Mouse (Mus musculus) neural tube, embryonic 12.5 days (tissue): Measurements from ENCODE around the gene Rhbdd3. TPM values are rescaled to one million over a fixed set of nuclear protein-coding genes. Genes with fewer than 3 reads are reported as not detected.

ENCODE experiments used
- ATAC-seq: fragments of 200-750 bp; cut with Nextera tagmentation; 2 replicates; pipeline ENCODE4 v1.8.0; 2017; ENCODE audit warnings: low read depth, mild to moderate bottlenecking, moderate TSS enrichment, moderate library complexity; ENCODE audit not compliant: low FRiP score
- H3K27ac ChIP-seq: fragments of 300-500 bp; sonication (generic); 2 replicates; pipeline ENCODE4 v1.5.1; 2016
- H3K27me3 ChIP-seq: fragments of 300-500 bp; sonication (generic); replicated peaks from 2 replicates; pipeline ENCODE4 v1.6.1; 2016; ENCODE audit warnings: mild to moderate bottlenecking
- H3K36me3 ChIP-seq: fragments of 300-500 bp; sonication (generic); 2 replicates; pipeline ENCODE4 v1.6.1; 2016; ENCODE audit warnings: mild to moderate bottlenecking
- H3K4me1 ChIP-seq: fragments of 300-500 bp; sonication (generic); 2 replicates; pipeline ENCODE4 v1.6.1; 2016
- H3K4me2 ChIP-seq: fragments of 300-500 bp; sonication (generic); replicated peaks from 2 replicates; pipeline ENCODE4 v1.6.1; 2016; ENCODE audit warnings: mild to moderate bottlenecking
- H3K4me3 ChIP-seq: fragments of 300-500 bp; sonication (generic); 2 replicates; pipeline ENCODE4 v1.5.1; 2016
- H3K9ac ChIP-seq: fragments of 300-500 bp; sonication (generic); 2 replicates; pipeline ENCODE4 v1.6.1; 2016; ENCODE audit warnings: mild to moderate bottlenecking
- H3K9me3 ChIP-seq: fragments of 300-500 bp; sonication (generic); 2 replicates; pipeline ENCODE4 v1.6.1; 2016; ENCODE audit warnings: mild to moderate bottlenecking
- whole genome bisulfite sequencing: fragments of 180-500 bp; shearing (Covaris S2); methylation state at CpG from one replicate; pipeline ENCODE4 v1.1.7; 2016; 5-methylcytosine and 5-hydroxymethylcytosine counted together
- polyA plus RNA-seq: library from polyadenylated mRNA; unstranded; fragments of >200 nt; fragmentation: Nextera tagmentation; extraction: Ambion mirVana; gene quantifications from 2 replicates; pipeline ENCODE4 v1.2.1, GENCODE M21; 2016

Rhbdd3 gene
- polyA plus RNA-seq = 26.7 and 26.9 TPM in 2 replicates

- peak within 1 kb of the TSS; percentile 93 for H3K27ac ChIP-seq
- peaks cover 2% of the 10 kb centered on the region; the same call in 1 of the 2 replicates for H3K36me3 ChIP-seq
- H3K9me3 ChIP-seq = no peaks in the 10 kb centered on the region
- peak within 1 kb of the TSS; percentile 99 for H3K4me3 ChIP-seq
- peak within 1 kb of the TSS; percentile 99 for H3K9ac ChIP-seq
- H3K4me1 ChIP-seq = peaks cover 27% of the 10 kb centered on the region
- no peaks in the 10 kb centered on the region for H3K27me3 ChIP-seq
- ATAC-seq = peak; percentile 90
- WGBS = under 1% methylated on average over 92 of the region's 92 CpGs
- peak within 1 kb of the TSS; percentile 92 for H3K4me2 ChIP-seq
Observed at GRCm38 (mm10) chr11:5098736-5099542, at the start of gene Rhbdd3, which contains the start of gene Ewsr1. TSS of gene Rhbdd3 (plus strand) at chr11:5098926. TSS of gene Ewsr1 (minus strand) at chr11:5099266.

GRCm38 (mm10) chr11:5051629-5052028 lies 47.1 kb upstream of the Rhbdd3 start:
- no peak for ATAC-seq
- H3K9me3 ChIP-seq = no peaks in the 10 kb centered on the region
- no peak overlapping the region for H3K27ac ChIP-seq
- H3K36me3 ChIP-seq = no peaks in the 10 kb centered on the region
- H3K4me2 ChIP-seq = no peak overlapping the region
- H3K4me3 ChIP-seq = no peak overlapping the region
- no peaks in the 10 kb centered on the region; the same call in 1 of the 2 replicates for H3K4me1 ChIP-seq
- H3K9ac ChIP-seq = no peak overlapping the region
- 85% methylated on average over 10 of the region's 10 CpGs for WGBS
- peaks cover 19% of the 10 kb centered on the region for H3K27me3 ChIP-seq

- no peaks in the 10 kb centered on the region for H3K9me3 ChIP-seq
- no peak overlapping the region for H3K27ac ChIP-seq
- 81% methylated on average over 10 of the region's 10 CpGs for WGBS
- no peaks in the 10 kb centered on the region for H3K36me3 ChIP-seq
- peaks cover 26% of the 10 kb centered on the region for H3K27me3 ChIP-seq
- no peak overlapping the region for H3K4me2 ChIP-seq
- no peaks in the 10 kb centered on the region; the same call in 1 of the 2 replicates for H3K4me1 ChIP-seq
- no peak overlapping the region for H3K4me3 ChIP-seq
- H3K9ac ChIP-seq = no peak overlapping the region
- ATAC-seq = no peak
Observed at GRCm38 (mm10) chr11:5052200-5052854, 46.4 kb upstream of the Rhbdd3 start.

- no peak for ATAC-seq
- Histone ChIP-seq H3K4me3 (no peak overlapping the region), H3K4me1 (peaks cover 10% of the 10 kb centered on the region), H3K27ac (no peak overlapping the region), H3K9ac (no peak overlapping the region), H3K9me3 (no peaks in the 10 kb centered on the region), H3K4me2 (no peak overlapping the region), H3K27me3 (peaks cover 44% of the 10 kb centered on the region), H3K36me3 (no peaks in the 10 kb centered on the region)
- WGBS = 91% methylated on average over 14 of the region's 14 CpGs
Observed at GRCm38 (mm10) chr11:5054151-5054550, 44.6 kb upstream of the Rhbdd3 start.

- Histone ChIP-seq H3K9me3 (no peaks in the 10 kb centered on the region), H3K4me1 (peaks cover 13% of the 10 kb centered on the region), H3K4me2 (no peak overlapping the region), H3K27me3 (peaks cover 52% of the 10 kb centered on the region), H3K4me3 (no peak overlapping the region), H3K27ac (no peak overlapping the region), H3K36me3 (no peaks in the 10 kb centered on the region), H3K9ac (no peak overlapping the region)
- no peak for ATAC-seq
- WGBS = 55% methylated on average over 6 of the region's 6 CpGs
Observed at GRCm38 (mm10) chr11:5054874-5055273, 43.9 kb upstream of the Rhbdd3 start.

GRCm38 (mm10) chr11:5055945-5056938 lies 42.5 kb upstream of the Rhbdd3 start:
- peaks cover 19% of the 10 kb centered on the region for H3K4me1 ChIP-seq
- WGBS = 27% methylated on average over 23 of the region's 23 CpGs
- H3K4me2 ChIP-seq = no peak overlapping the region; the same call in 1 of the 2 replicates
- no peak overlapping the region for H3K4me3 ChIP-seq
- H3K36me3 ChIP-seq = no peaks in the 10 kb centered on the region
- peaks cover 65% of the 10 kb centered on the region for H3K27me3 ChIP-seq
- no peak overlapping the region for H3K27ac ChIP-seq
- no peak for ATAC-seq
- no peak overlapping the region for H3K9ac ChIP-seq
- no peaks in the 10 kb centered on the region for H3K9me3 ChIP-seq

GRCm38 (mm10) chr11:5057064-5057463 lies 41.7 kb upstream of the Rhbdd3 start:
- H3K27ac ChIP-seq = no peak overlapping the region
- H3K4me2 ChIP-seq = no peak overlapping the region
- peaks cover 27% of the 10 kb centered on the region for H3K4me1 ChIP-seq
- H3K36me3 ChIP-seq = no peaks in the 10 kb centered on the region
- H3K9ac ChIP-seq = no peak overlapping the region
- no peak for ATAC-seq
- H3K4me3 ChIP-seq = no peak overlapping the region
- no peaks in the 10 kb centered on the region for H3K9me3 ChIP-seq
- WGBS = 57% methylated on average over 8 of the region's 8 CpGs
- peaks cover 74% of the 10 kb centered on the region for H3K27me3 ChIP-seq

- Histone ChIP-seq H3K27ac (no peak overlapping the region), H3K27me3 (peaks cover 78% of the 10 kb centered on the region), H3K4me2 (peak overlapping the region; percentile 84), H3K9ac (peak overlapping the region; percentile 51), H3K4me3 (peak overlapping the region; percentile 46), H3K9me3 (no peaks in the 10 kb centered on the region), H3K4me1 (peaks cover 31% of the 10 kb centered on the region), H3K36me3 (no peaks in the 10 kb centered on the region)
- ATAC-seq = no peak
- WGBS = 14% methylated on average over 8 of the region's 8 CpGs
Observed at GRCm38 (mm10) chr11:5057541-5057855, 41.2 kb upstream of the Rhbdd3 start.

- ATAC-seq = no peak
- peaks cover 37% of the 10 kb centered on the region for H3K4me1 ChIP-seq
Observed at GRCm38 (mm10) chr11:5057856-5058641, 40.7 kb upstream of the Rhbdd3 start, which contains the start of gene Rasl10a. TSS of gene Rasl10a (plus strand) at chr11:5058128.

GRCm38 (mm10) chr11:5058783-5059182 lies 39.9 kb upstream of the Rhbdd3 start:
- Histone ChIP-seq H3K4me1 (peaks cover 43% of the 10 kb centered on the region), H3K9me3 (no peaks in the 10 kb centered on the region), H3K4me2 (no peak overlapping the region), H3K36me3 (no peaks in the 10 kb centered on the region), H3K4me3 (0 out of 2 replicates have a peak overlapping the region, but pooled peaks have one; percentile 7), H3K27ac (no peak overlapping the region), H3K27me3 (peaks cover 91% of the 10 kb centered on the region), H3K9ac (no peak overlapping the region)
- 25% methylated on average over 9 of the region's 9 CpGs for WGBS
- ATAC-seq = no peak

More at GRCm38 (mm10) chr11:5057856-5058641, 40.7 kb upstream of the Rhbdd3 start, which contains the start of gene Rasl10a:
- peaks cover 83% of the 10 kb centered on the region for H3K27me3 ChIP-seq
- 2% methylated on average over 77 of the region's 77 CpGs for WGBS
- H3K27ac ChIP-seq = no peak within 1 kb of the TSS
- peak within 1 kb of the TSS; percentile 46 for H3K4me3 ChIP-seq
- H3K9me3 ChIP-seq = no peaks in the 10 kb centered on the region
- no peaks in the 10 kb centered on the region for H3K36me3 ChIP-seq
- peak within 1 kb of the TSS; percentile 84 for H3K4me2 ChIP-seq
- H3K9ac ChIP-seq = peak within 1 kb of the TSS; percentile 51

- Histone ChIP-seq H3K27me3 (peaks cover 95% of the 10 kb centered on the region), H3K4me1 (peaks cover 48% of the 10 kb centered on the region), H3K4me2 (no peak overlapping the region), H3K9me3 (no peaks in the 10 kb centered on the region), H3K4me3 (0 out of 2 replicates have a peak overlapping the region, but pooled peaks have one; percentile 7), H3K9ac (no peak overlapping the region), H3K36me3 (no peaks in the 10 kb centered on the region), H3K27ac (no peak overlapping the region)
- WGBS = 24% methylated on average over 14 of the region's 14 CpGs
- ATAC-seq = no peak
Observed at GRCm38 (mm10) chr11:5059230-5059629, 39.5 kb upstream of the Rhbdd3 start.
